Mouse (Mus musculus): Measurements from ENCODE around the gene Aldh1a2. TPM values are rescaled to one million over a fixed set of nuclear protein-coding genes. Genes with fewer than 3 reads are reported as not detected.

Gene Aldh1a2
- polyA plus RNA-seq (2011; ENCODE audit: insufficient read depth, insufficient read length, low replicate concordance, missing spikeins): 1.5 and 1.9 TPM in 2 replicates

DNA sequence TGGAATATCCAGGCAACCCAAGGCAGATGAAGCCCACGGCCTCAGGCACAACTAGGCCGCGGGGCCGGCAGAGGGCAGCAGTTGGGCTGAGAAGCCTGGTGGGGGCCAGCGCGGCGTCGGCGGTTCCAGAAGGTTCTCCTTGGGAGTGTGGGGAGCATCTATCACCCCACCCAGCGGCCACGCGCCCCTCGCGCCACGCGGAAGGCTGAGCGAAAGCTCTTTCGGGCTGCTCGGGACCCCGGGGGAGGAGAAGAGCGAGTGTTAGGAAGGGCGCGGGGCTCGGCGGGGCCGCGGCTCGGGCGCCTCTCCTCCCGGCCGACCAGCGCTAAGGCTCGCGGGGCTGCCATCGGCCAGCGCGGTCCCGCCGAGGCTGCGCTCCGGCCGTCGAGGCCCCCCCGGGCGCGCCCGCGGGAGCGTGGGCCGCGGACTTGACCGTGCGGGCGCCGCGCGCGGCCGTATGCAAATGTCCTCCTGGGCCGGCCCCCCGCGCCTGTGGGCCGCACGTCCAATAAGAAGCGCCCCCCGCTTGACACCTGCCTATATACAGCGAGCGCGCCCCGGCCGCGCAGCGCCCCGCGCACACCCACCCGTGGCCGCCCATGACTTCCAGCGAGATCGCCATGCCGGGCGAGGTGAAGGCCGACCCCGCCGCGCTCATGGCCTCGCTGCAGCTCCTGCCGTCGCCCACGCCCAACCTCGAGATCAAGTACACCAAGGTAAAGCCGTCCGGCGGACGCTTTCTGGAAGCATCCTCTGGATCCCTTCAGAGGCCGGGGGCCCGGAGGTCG, at the start of gene Aldh1a2:
Aldh1a2 (plus strand) TSS at position 542 of the 788 bp plus-strand sequence.
- peak within 1 kb of the TSS; percentile 13 for H3K4me3 ChIP-seq (replicated peaks; ENCODE audit: control insufficient read depth, low read depth, low read length)
- 3% methylated on average over 97 of the region's 97 CpGs for WGBS
- no peaks in the 10 kb centered on the region for H3K4me1 ChIP-seq (ENCODE audit: control insufficient read depth, insufficient read depth, low read length)
- no peak within 1 kb of the TSS; the same call in 1 of the 2 replicates for H3K27ac ChIP-seq (ENCODE audit: control insufficient read depth, insufficient read depth, low read depth, low read length, poor library complexity)
- TF ChIP-seq CTCF (IDR thresholded peaks at IDR 0.05; ENCODE audit: control insufficient read depth, insufficient read depth, low read length) (peak; percentile 25; the same call in 1 of the 2 replicates), POLR2A (IDR thresholded peaks at IDR 0.05; ENCODE audit: borderline replicate concordance, control insufficient read depth, low read depth, low read length) (no peak)

DNA sequence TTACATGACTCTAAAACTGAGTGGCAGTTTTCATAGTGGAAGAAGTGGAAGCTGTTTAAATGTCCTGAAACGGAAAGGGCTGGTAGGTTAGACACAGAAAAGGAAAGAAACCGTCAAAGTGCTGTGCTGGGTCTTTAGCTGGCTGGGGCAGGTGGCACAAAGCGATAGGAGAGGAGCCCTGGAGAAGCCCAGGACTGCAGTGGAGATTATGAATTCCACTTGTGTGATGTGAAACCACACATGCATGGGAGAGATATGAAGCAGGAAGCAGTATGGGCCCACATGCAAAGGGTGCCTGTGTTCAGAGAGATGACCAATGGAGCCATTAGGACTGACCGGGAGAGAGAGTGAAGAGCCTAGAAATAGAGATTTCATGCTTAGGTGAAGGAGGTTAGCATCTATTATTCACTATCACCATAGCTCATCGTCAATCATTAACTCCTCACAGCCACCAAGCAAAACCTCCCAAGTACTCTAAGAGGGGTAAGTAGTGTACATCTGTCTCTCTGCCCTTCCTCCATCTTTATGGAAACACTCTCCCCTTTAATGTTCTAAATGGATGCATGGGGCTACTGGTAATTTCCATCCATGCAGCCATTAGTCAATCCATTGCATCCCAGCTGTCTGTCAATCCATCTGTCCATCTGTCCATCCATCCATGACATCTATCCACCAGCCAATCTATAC, 49.4 kb upstream of the Aldh1a2 start:
- Histone ChIP-seq H3K27ac (ENCODE audit: control insufficient read depth, insufficient read depth, low read depth, low read length, poor library complexity) (peak overlapping the region; percentile 74; the same call in 1 of the 2 replicates), H3K4me3 (replicated peaks; ENCODE audit: control insufficient read depth, low read depth, low read length) (no peak overlapping the region), H3K4me1 (ENCODE audit: control insufficient read depth, insufficient read depth, low read length) (peaks cover 9% of the 10 kb centered on the region)
- no peak for TF ChIP-seq CTCF (IDR thresholded peaks at IDR 0.05; ENCODE audit: control insufficient read depth, insufficient read depth, low read length)
- TF ChIP-seq POLR2A (IDR thresholded peaks at IDR 0.05; ENCODE audit: borderline replicate concordance, control insufficient read depth, low read depth, low read length): no peak
- 31% methylated on average over 5 of the region's 5 CpGs for WGBS

DNA sequence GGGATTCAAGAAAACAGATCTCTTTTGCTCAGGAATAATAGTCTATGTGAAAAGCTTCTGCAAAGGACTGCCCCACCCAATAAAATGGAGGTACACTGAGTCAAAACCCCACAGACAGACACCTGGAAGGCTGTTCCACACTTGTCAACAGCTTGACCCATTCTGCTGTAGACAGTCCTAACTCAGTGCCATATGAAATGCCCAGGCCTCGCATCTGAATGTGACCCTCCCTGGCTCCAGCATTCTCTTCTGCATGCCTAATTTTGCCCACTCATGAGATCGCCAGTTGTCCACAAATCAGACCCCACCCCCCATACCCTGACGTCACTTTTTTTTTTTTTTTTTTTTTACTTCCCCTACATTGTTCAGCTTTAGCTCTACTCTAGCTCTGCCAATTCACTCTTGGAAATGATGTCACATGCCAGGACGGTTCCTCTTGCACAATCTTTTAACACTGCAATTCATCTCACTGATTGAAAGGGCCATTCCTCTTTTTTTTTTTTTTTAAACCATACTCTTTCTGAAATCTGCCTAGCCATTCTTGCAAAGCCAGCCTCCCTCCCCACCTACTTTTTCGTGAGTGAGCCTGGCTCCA, 48.6 kb upstream of the Aldh1a2 start:
- 11% methylated on average over 5 of the region's 5 CpGs for WGBS

DNA sequence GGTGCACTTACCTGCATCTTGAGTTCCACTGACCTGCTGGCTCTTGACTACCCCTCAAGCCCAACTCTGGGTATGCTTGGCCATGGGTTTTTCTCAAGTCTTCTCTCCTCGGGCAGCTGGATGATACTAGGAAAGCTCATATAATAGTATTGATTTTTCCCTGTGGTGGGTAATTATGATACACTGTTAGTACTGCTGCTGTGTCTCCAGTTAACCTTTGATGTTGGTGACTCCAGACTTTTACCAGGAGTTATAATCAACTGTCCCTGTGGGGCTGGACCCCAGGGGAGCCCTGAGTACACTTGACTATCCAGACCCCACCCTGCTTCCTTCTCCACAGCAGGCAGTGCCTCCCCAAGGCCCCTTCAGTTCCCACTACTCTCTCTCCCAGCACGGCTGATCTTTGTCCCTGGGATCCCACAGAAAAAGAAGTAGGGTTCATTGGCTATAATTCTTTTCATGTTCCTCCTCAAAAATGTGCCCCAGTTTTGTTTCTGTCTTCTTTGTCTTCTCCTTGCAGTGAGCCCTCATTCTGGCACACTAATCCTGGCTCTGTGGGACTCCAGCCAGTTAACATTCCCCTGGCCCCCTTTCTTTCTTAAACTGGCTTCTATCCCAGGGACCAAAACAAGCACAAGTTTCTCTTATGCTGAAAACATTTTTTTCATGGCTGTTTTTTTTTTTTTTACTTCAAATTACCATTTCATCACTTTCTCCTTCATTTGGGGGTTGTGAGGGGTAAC, 47.9 kb upstream of the Aldh1a2 start:
- 35% methylated on average over 2 of the region's 2 CpGs for WGBS
- no peak overlapping the region for H3K4me3 ChIP-seq (replicated peaks; ENCODE audit: control insufficient read depth, low read depth, low read length)
- peak overlapping the region; percentile 44; the same call in 1 of the 2 replicates for H3K27ac ChIP-seq (ENCODE audit: control insufficient read depth, insufficient read depth, low read depth, low read length, poor library complexity)
- TF ChIP-seq CTCF (IDR thresholded peaks at IDR 0.05; ENCODE audit: control insufficient read depth, insufficient read depth, low read length): no peak
- no peak for TF ChIP-seq POLR2A (IDR thresholded peaks at IDR 0.05; ENCODE audit: borderline replicate concordance, control insufficient read depth, low read depth, low read length)
- peaks cover 9% of the 10 kb centered on the region for H3K4me1 ChIP-seq (ENCODE audit: control insufficient read depth, insufficient read depth, low read length)

More for the DNA sequence above, 48.6 kb upstream of the Aldh1a2 start:
- Histone ChIP-seq H3K4me1 (ENCODE audit: control insufficient read depth, insufficient read depth, low read length) (peaks cover 9% of the 10 kb centered on the region), H3K27ac (ENCODE audit: control insufficient read depth, insufficient read depth, low read depth, low read length, poor library complexity) (peak overlapping the region; percentile 44; the same call in 1 of the 2 replicates), H3K4me3 (replicated peaks; ENCODE audit: control insufficient read depth, low read depth, low read length) (no peak overlapping the region)
- no peak for TF ChIP-seq POLR2A (IDR thresholded peaks at IDR 0.05; ENCODE audit: borderline replicate concordance, control insufficient read depth, low read depth, low read length)
- no peak for TF ChIP-seq CTCF (IDR thresholded peaks at IDR 0.05; ENCODE audit: control insufficient read depth, insufficient read depth, low read length)

DNA sequence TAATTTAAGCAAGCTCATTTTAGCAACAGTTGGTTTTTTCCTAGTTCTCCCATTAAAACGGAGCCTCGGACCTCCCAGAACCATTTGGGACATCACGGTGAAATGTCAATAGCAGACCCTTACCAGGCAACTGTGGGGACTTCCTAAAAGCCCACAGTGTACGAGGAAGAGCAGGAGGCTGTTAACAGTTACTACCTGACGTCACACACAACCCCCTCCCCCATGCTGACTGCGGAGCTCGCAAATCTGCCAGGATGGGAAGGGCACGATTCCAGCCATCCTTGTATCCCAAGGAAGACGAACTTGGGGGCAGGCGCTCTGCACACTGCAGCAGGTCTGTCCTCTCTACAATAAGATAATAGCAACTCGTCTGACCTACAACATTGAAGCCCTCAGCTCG, 47.1 kb upstream of the Aldh1a2 start, which contains the start of gene Aqp9:
Aqp9 (minus strand) TSS at position 172 of the 400 bp plus-strand sequence.
- TF ChIP-seq CTCF (IDR thresholded peaks at IDR 0.05; ENCODE audit: control insufficient read depth, insufficient read depth, low read length) (no peak), POLR2A (IDR thresholded peaks at IDR 0.05; ENCODE audit: borderline replicate concordance, control insufficient read depth, low read depth, low read length) (no peak)
- WGBS: 66% methylated on average over 12 of the region's 12 CpGs
- no peak within 1 kb of the TSS for H3K4me3 ChIP-seq (replicated peaks; ENCODE audit: control insufficient read depth, low read depth, low read length)
- peaks cover 9% of the 10 kb centered on the region for H3K4me1 ChIP-seq (ENCODE audit: control insufficient read depth, insufficient read depth, low read length)
- no peak within 1 kb of the TSS for H3K27ac ChIP-seq (ENCODE audit: control insufficient read depth, insufficient read depth, low read depth, low read length, poor library complexity)

DNA sequence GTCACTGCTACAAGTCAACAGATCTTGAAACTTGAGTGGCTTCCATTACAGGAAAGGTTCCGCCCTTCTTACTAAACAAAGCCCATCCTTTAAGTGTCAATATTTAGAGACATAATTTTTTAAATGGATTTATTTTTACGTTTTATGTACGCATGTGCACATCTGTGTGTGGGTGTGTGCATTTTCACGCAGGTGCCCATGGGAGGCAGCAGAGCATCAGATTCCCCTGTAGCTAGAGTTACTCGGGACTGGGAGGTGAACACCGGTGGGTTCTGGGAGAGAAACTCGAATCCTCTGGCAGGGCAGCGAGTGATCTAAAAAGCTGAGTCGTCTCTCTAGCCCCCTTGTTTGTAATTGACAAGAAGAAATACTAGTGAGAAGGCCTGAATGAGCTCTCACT, 42.1 kb upstream of the Aldh1a2 start:
- H3K27ac ChIP-seq (ENCODE audit: control insufficient read depth, insufficient read depth, low read depth, low read length, poor library complexity): no peak overlapping the region
- TF ChIP-seq CTCF (IDR thresholded peaks at IDR 0.05; ENCODE audit: control insufficient read depth, insufficient read depth, low read length) (peak; percentile 18; the same call in 1 of the 2 replicates), POLR2A (IDR thresholded peaks at IDR 0.05; ENCODE audit: borderline replicate concordance, control insufficient read depth, low read depth, low read length) (no peak)
- H3K4me3 ChIP-seq (replicated peaks; ENCODE audit: control insufficient read depth, low read depth, low read length): no peak overlapping the region
- no peaks in the 10 kb centered on the region; the same call in 1 of the 2 replicates for H3K4me1 ChIP-seq (ENCODE audit: control insufficient read depth, insufficient read depth, low read length)
- 70% methylated on average over 9 of the region's 9 CpGs for WGBS

DNA sequence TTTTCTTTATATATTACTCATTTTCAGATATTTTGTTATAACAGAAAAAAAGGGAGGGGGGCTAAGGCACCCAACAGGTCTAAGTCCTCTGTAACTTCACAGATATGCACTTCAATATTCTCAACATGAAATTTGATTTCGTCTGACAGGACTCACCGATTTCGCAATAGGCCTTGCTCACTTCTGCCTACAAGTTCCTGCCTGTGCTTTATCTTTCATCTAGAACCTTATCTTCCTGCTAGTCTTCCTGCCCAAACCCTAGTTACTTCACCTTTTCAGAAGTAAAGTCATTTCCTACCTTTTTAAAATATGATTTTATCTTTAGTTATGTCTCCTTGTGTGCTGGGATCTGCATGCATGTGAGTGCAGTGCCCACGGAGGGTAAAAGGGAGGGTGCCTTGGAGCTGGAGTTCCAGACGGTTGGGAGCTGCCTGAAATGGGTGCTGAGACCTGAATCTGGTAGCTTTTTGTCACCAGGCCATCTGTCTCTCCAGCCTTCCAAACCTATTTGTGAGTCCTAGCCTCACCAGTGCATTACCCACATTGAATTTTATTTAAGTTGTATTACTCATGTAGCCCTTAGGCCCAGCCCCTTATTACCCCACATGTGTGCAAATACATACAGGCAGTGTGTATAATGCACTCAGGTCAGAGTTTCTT, 41.1 kb upstream of the Aldh1a2 start:
- TF ChIP-seq POLR2A (IDR thresholded peaks at IDR 0.05; ENCODE audit: borderline replicate concordance, control insufficient read depth, low read depth, low read length) (no peak), CTCF (IDR thresholded peaks at IDR 0.05; ENCODE audit: control insufficient read depth, insufficient read depth, low read length) (no peak)
- H3K4me1 ChIP-seq (ENCODE audit: control insufficient read depth, insufficient read depth, low read length): peaks cover 2% of the 10 kb centered on the region; the same call in 1 of the 2 replicates
- WGBS: 17% methylated on average over 5 of the region's 5 CpGs
- no peak overlapping the region for H3K4me3 ChIP-seq (replicated peaks; ENCODE audit: control insufficient read depth, low read depth, low read length)
- no peak overlapping the region for H3K27ac ChIP-seq (ENCODE audit: control insufficient read depth, insufficient read depth, low read depth, low read length, poor library complexity)

Measured in bone marrow, adult 2 months (tissue).